Mouse (Mus musculus) kidney, adult 2 months (tissue): ENCODE measurements around the gene Col5a3.

Experiments used
- CTCF ChIP-seq: fragments of 200-500 bp; conservative IDR thresholded peaks from 2 replicates; pipeline ENCODE4 v1.5.1; 2011; ENCODE audit warnings: low read depth, mild to moderate bottlenecking, control low read depth, low read length, moderate library complexity, mixed read lengths; ENCODE audit not compliant: insufficient read depth, insufficient read length
- POLR2A ChIP-seq: fragments of 200-500 bp; IDR thresholded peaks from one replicate; pipeline ENCODE4 v1.6.1; 2011; ENCODE audit warnings: low read depth, low read length, control low read depth

DNA sequence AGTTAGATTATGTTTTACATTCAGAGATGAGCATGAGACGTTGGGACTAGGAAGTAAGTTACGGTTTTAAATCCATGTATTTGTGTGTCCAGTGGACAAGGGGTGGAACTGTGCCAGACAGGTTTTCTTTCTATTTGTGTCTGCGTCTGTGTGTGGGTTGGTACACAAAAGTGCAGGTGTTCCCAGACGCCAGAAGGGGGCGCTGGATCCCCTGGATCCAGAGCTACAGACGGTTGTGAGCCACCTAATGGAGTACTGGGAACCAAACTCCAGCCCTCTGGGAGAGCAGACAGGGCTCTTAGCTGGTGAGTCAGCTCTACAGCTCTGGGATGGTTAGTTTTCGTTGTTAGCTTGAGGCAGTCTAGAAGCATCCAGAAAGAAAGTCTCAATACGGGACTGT is 26.9 kb downstream of the Col5a3 start:
- TF ChIP-seq CTCF (no peak), POLR2A (no peak)
